7 mouse cellular contexts compared by ENCODE assay signal in genomic region chr10:84909021-84909801, GRCm38 (mm10). TPM values are rescaled to one million over a fixed set of nuclear protein-coding genes. Genes with fewer than 3 reads are reported as not detected.
DNase-seq lines count a peak whose midpoint lies in the region; ATAC-seq lines count a peak whose summit lies in the region.

No protein-coding gene starts in this region.

- H3K27ac ChIP-seq in neural tube, embryonic 15.5 days (replicated peaks), result 0 out of 2 replicates have a peak overlapping the region, but pooled peaks have one; percentile 9

- intact Hi-C loops in gastrocnemius, postnatal 36 days (cut with DNase I), result no loop called here

- no peaks in the 10 kb centered on the region for H3K27me3 ChIP-seq in neural tube, embryonic 15.5 days (replicated peaks)

- H3K9ac ChIP-seq in neural tube, embryonic 15.5 days (replicated peaks), result no peak overlapping the region

- H3K9me3 ChIP-seq in neural tube, embryonic 15.5 days (replicated peaks), result no peaks in the 10 kb centered on the region

- DNase-seq in left cerebral cortex, adult 18-20 months (ENCODE audit: low spot score in 2 of 2), result peak; percentile 48 to 65
- DNase-seq in left cerebral cortex, adult 11 months (ENCODE audit: low spot score), result no peak
- DNase-seq in adrenal gland, postnatal 14 days, result peak; percentile 73
- peak; percentile 34 to 41 for DNase-seq in frontal cortex, postnatal 14 days (ENCODE audit: low spot score in 2 of 2)
- DNase-seq in ovary, postnatal 10 days (ENCODE audit: low spot score), result no peak
- DNase-seq in gastrocnemius, postnatal 36 days, result no peak

- peaks cover 33% of the 10 kb centered on the region for H3K4me1 ChIP-seq in neural tube, embryonic 15.5 days

- WGBS in neural tube, embryonic 15.5 days, result 58% methylated on average over 17 of the region's 17 CpGs

- no peaks in the 10 kb centered on the region for H3K36me3 ChIP-seq in neural tube, embryonic 15.5 days

- no peak overlapping the region for H3K4me3 ChIP-seq in neural tube, embryonic 15.5 days (replicated peaks)

- ATAC-seq in neural tube, embryonic 15.5 days (ENCODE audit: low FRiP score), result no peak

- peak overlapping the region; percentile 9; the same call in 1 of the 2 replicates for H3K4me2 ChIP-seq in neural tube, embryonic 15.5 days

RNA-seq across cellular contexts. Expression of gene Ric8b, which starts 8.2 kb away (rescaled TPM):
- 10 to 100 TPM; 63.5 to 65.4 TPM for total RNA-seq in left cerebral cortex, adult 18-20 months (2021)
- total RNA-seq in adrenal gland, postnatal 14 days (2021), result 28.4 and 33.1 TPM in 2 replicates
- 42.9 and 44.0 TPM in 2 replicates for polyA plus RNA-seq in neural tube, embryonic 15.5 days (2015; fragmentation: Nextera tagmentation; extraction: Ambion mirVana)
- total RNA-seq in gastrocnemius, postnatal 36 days (2021), result 10 to 100 TPM; 31.6 to 37.6 TPM

Comparison
In these comparisons a context has a peak if more than half of its experiments do, and no peak if none do; other contexts are left out.
1. DNase-seq: peak in left cerebral cortex, adult 18-20 months (2 of 2), adrenal gland, postnatal 14 days (single experiment) and frontal cortex, postnatal 14 days (2 of 2); none in left cerebral cortex, adult 11 months (single experiment), ovary, postnatal 10 days (single experiment) and gastrocnemius, postnatal 36 days (0 of 2).